Mouse (Mus musculus): ENCODE results near the gene Tcaim. TPM values are rescaled to one million over a fixed set of nuclear protein-coding genes. Genes with fewer than 3 reads are reported as not detected.
"Not testable (repeated sequence)": the region's sequence is repeated elsewhere in the genome, so short reads cannot be mapped to it uniquely, and the experiment has no call there.

Gene Tcaim
- polyA plus RNA-seq, 1 experiment, result 9.9 TPM

DNA sequence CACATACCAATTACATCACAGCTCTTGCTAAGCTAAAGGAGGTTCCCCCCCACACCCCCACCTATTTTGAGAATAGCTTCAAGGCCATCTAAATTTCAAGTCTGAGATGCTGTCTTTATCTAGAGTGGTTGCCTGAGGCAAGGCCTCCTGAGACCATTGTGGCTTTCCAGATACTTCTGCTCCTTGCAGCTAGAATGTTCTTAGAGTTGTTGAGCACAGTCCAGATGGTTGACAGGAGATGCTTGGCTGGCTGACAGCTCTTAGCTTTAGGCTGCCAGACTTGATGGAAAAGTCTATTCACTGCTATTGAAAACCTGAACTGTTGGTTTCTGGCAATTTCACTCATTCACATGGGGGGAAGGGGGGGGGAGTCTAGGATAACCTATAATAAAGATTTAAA is 40.8 kb downstream of the Tcaim start:
- Histone ChIP-seq H3K4me3 (ENCODE audit: insufficient read depth, low read length) (no peak overlapping the region), H3K4me1 (ENCODE audit: control insufficient read depth, insufficient read depth, low read length) (no peaks in the 10 kb centered on the region), H3K27ac (ENCODE audit: insufficient read depth, low read length) (no peak overlapping the region)
- TF ChIP-seq CTCF (IDR thresholded peaks at IDR 0.05; ENCODE audit: borderline replicate concordance, insufficient read depth, low read length) (no peak), POLR2A (IDR thresholded peaks at IDR 0.05; ENCODE audit: low read depth, low read length) (no peak)

DNA sequence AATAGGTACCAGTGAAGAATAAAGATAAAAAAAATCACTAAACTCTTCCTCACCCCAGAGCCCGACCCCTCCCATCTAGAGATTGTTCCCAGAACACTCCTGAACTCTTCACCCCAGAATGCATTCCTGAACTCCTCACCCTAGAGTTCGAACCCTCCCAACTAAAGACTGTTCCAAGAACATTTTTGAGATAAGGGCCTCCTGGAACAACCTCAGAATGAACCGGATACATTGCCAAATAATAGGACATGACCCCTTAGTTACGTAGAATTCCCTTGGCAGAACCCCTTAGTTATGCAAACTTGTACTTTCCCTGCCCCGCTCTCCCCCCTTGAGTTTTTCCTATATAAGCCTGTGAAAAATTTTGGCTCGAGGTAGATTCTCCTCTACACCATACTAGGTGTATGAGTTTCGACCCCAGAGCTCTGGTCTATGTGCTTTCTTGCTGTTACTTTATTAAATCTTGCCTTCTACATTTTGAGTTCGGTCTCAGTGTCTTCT is 42.5 kb downstream of the Tcaim start:
- not testable (repeated sequence) for H3K27ac ChIP-seq (ENCODE audit: insufficient read depth, low read length); H3K4me1 ChIP-seq (ENCODE audit: control insufficient read depth, insufficient read depth, low read length); H3K4me3 ChIP-seq (ENCODE audit: insufficient read depth, low read length)

DNA sequence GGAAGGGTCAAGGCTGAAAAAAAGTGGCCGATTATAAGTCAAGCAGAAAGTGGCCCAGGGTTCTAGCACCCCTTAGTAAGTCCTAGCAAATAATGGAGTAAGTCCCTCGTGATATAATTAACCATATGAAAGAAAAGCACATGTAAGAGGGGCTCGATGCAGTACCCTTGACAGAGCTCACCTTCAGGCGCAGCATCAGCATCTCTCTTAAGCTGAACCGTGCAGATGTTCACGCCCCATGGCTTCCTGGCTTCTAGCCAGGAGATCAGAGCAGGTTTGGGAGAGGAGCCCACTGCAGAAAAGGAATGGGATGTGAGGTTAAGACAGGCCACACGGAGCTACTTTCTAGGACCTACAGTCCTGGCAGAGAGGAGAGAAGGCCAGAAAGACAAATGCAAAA is 49.2 kb downstream of the Tcaim start:
- Histone ChIP-seq H3K4me3 (ENCODE audit: insufficient read depth, low read length) (no peak overlapping the region), H3K27ac (ENCODE audit: insufficient read depth, low read length) (no peak overlapping the region)
- TF ChIP-seq POLR2A (IDR thresholded peaks at IDR 0.05; ENCODE audit: low read depth, low read length) (no peak), CTCF (IDR thresholded peaks at IDR 0.05; ENCODE audit: borderline replicate concordance, insufficient read depth, low read length) (no peak)

DNA sequence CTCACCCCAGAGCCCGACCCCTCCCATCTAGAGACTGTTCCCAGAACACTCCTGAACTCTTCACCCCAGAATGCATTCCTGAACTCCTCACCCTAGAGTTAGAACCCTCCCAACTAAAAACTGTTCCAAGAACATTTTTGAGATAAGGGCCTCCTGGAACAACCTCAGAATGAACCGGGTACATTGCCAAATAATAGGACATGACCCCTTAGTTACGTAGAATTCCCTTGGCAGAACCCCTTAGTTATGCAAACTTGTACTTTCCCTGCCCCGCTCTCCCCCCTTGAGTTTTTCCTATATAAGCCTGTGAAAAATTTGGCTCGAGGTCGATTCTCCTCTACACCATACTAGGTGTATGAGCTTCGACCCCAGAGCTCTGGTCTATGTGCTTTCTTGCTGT is 49.8 kb downstream of the Tcaim start:
- H3K4me1 ChIP-seq (ENCODE audit: control insufficient read depth, insufficient read depth, low read length); H3K4me3 ChIP-seq (ENCODE audit: insufficient read depth, low read length); H3K27ac ChIP-seq (ENCODE audit: insufficient read depth, low read length): not testable (repeated sequence)

More for the DNA sequence above, 49.2 kb downstream of the Tcaim start:
- no peaks in the 10 kb centered on the region for H3K4me1 ChIP-seq (ENCODE audit: control insufficient read depth, insufficient read depth, low read length)

GRCm38 (mm10) chr9:122855617-122856016 is 50.3 kb downstream of the Tcaim start:
- no peak overlapping the region for H3K27ac ChIP-seq (ENCODE audit: insufficient read depth, low read length)

GRCm38 (mm10) chr9:122856716-122857115 is 51.4 kb downstream of the Tcaim start:
- TF ChIP-seq POLR2A (IDR thresholded peaks at IDR 0.05; ENCODE audit: low read depth, low read length), result no peak
- no peak for TF ChIP-seq CTCF (IDR thresholded peaks at IDR 0.05; ENCODE audit: borderline replicate concordance, insufficient read depth, low read length)
- Histone ChIP-seq H3K4me3 (ENCODE audit: insufficient read depth, low read length) (no peak overlapping the region), H3K4me1 (ENCODE audit: control insufficient read depth, insufficient read depth, low read length) (no peaks in the 10 kb centered on the region), H3K27ac (ENCODE audit: insufficient read depth, low read length) (no peak overlapping the region)

More at GRCm38 (mm10) chr9:122855617-122856016, 50.3 kb downstream of the Tcaim start:
- no peak for TF ChIP-seq POLR2A (IDR thresholded peaks at IDR 0.05; ENCODE audit: low read depth, low read length)
- TF ChIP-seq CTCF (IDR thresholded peaks at IDR 0.05; ENCODE audit: borderline replicate concordance, insufficient read depth, low read length), result no peak
- no peaks in the 10 kb centered on the region for H3K4me1 ChIP-seq (ENCODE audit: control insufficient read depth, insufficient read depth, low read length)
- H3K4me3 ChIP-seq (ENCODE audit: insufficient read depth, low read length), result no peak overlapping the region

DNA sequence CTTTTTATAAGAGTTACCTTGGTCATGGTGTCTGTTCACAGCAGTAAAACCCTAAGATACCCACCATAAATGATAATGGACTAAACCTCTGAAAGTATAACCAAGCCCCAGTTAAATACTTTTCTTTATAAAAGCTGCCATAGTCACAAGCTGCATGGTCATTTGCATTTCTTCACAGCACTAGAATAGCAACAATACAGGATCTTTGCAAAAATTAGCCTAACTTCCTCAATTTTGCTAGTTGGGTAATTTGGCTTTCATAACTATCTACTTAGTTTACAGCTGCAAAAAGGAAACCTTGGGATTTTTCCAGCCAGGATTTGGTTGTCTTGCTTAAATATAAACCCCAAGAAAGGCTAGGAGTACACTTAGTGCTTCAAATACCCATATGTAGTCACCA is 55.4 kb downstream of the Tcaim start:
- Histone ChIP-seq H3K4me1 (ENCODE audit: control insufficient read depth, insufficient read depth, low read length) (peaks cover 2% of the 10 kb centered on the region), H3K4me3 (ENCODE audit: insufficient read depth, low read length) (no peak overlapping the region), H3K27ac (ENCODE audit: insufficient read depth, low read length) (no peak overlapping the region)
- TF ChIP-seq POLR2A (IDR thresholded peaks at IDR 0.05; ENCODE audit: low read depth, low read length) (no peak), CTCF (IDR thresholded peaks at IDR 0.05; ENCODE audit: borderline replicate concordance, insufficient read depth, low read length) (no peak)

GRCm38 (mm10) chr9:122863731-122864130 is 58.4 kb downstream of the Tcaim start:
- no peak overlapping the region for H3K4me3 ChIP-seq (ENCODE audit: insufficient read depth, low read length)
- TF ChIP-seq POLR2A (IDR thresholded peaks at IDR 0.05; ENCODE audit: low read depth, low read length), result no peak
- no peak for TF ChIP-seq CTCF (IDR thresholded peaks at IDR 0.05; ENCODE audit: borderline replicate concordance, insufficient read depth, low read length)
- H3K4me1 ChIP-seq (ENCODE audit: control insufficient read depth, insufficient read depth, low read length), result peaks cover 2% of the 10 kb centered on the region
- no peak overlapping the region for H3K27ac ChIP-seq (ENCODE audit: insufficient read depth, low read length)

GRCm38 (mm10) chr9:122864848-122865247 is 59.5 kb downstream of the Tcaim start:
- TF ChIP-seq POLR2A (IDR thresholded peaks at IDR 0.05; ENCODE audit: low read depth, low read length), result no peak
- no peak for TF ChIP-seq CTCF (IDR thresholded peaks at IDR 0.05; ENCODE audit: borderline replicate concordance, insufficient read depth, low read length)
- peaks cover 2% of the 10 kb centered on the region for H3K4me1 ChIP-seq (ENCODE audit: control insufficient read depth, insufficient read depth, low read length)
- no peak overlapping the region for H3K27ac ChIP-seq (ENCODE audit: insufficient read depth, low read length)
- peak overlapping the region; percentile 89 for H3K4me3 ChIP-seq (ENCODE audit: insufficient read depth, low read length)

DNA sequence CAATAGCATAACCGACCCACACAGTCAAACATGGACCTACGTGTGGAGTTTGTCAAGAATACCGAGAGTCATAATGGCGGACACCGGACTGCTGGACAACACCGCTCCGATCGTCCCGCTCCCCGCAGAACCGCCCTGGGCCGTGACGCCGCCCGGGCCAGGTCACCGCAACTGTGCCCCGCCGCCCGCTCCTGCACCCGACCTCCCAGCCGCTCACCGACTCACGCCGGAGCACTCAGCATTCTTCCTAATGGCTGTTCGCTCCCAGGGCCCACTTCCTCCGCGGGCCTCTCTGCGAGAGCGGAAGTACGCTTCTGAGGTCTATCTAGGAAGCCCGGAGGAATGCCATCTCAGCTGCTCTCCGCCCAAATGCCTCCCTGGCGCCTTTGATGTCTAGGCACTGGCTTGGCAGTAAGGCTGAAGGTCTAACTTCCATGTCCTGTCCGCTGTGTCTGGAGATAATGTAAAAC is 60.4 kb downstream of the Tcaim start, which contains the start of gene Zfp445:
Zfp445 (minus strand) TSS at position 310 of the 470 bp plus-strand sequence.
- Histone ChIP-seq H3K4me3 (ENCODE audit: insufficient read depth, low read length) (peak within 1 kb of the TSS; percentile 89), H3K27ac (ENCODE audit: insufficient read depth, low read length) (no peak within 1 kb of the TSS), H3K4me1 (ENCODE audit: control insufficient read depth, insufficient read depth, low read length) (peaks cover 2% of the 10 kb centered on the region)
- TF ChIP-seq POLR2A (IDR thresholded peaks at IDR 0.05; ENCODE audit: low read depth, low read length) (peak; percentile 79), CTCF (IDR thresholded peaks at IDR 0.05; ENCODE audit: borderline replicate concordance, insufficient read depth, low read length) (no peak)

DNA sequence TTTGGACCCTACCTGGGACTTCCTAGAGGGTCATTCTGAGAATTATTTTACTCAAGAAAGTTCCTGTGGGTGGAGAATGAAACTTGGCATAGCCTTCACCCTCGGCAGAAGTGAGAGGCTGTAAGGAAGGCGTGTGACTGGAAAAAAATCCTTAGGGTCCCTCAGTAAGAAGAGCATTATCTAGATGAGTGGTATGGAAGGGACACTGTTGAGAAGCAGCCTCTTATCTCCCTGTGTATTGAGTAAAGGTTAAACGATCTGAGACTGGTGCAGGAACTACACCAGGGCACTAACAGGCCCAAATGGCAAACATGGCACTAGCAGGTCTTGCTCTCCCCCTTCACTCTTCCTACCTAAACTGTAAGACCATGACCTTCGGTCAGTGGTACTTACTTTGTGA is 60.9 kb downstream of the Tcaim start:
- H3K27ac ChIP-seq (ENCODE audit: insufficient read depth, low read length), result no peak overlapping the region
- TF ChIP-seq CTCF (IDR thresholded peaks at IDR 0.05; ENCODE audit: borderline replicate concordance, insufficient read depth, low read length) (no peak), POLR2A (IDR thresholded peaks at IDR 0.05; ENCODE audit: low read depth, low read length) (no peak)
- H3K4me3 ChIP-seq (ENCODE audit: insufficient read depth, low read length), result peak overlapping the region; percentile 89; the same call in 1 of the 2 replicates
- H3K4me1 ChIP-seq (ENCODE audit: control insufficient read depth, insufficient read depth, low read length), result peaks cover 2% of the 10 kb centered on the region
